Mouse (Mus musculus) liver, embryonic 16.5 days (tissue): ENCODE data around the gene Nbas. TPM values are rescaled to one million over a fixed set of nuclear protein-coding genes. Genes with fewer than 3 reads are reported as not detected.

Source experiments
- ATAC-seq: fragments of 200-750 bp; cut with Nextera tagmentation; 2 replicates; pipeline ENCODE4 v1.8.0; 2017; ENCODE audit warnings: low read depth, mild to moderate bottlenecking, moderate number of reproducible peaks, moderate library complexity
- H3K27ac ChIP-seq: fragments of 300-500 bp; sonication (generic); 2 replicates; pipeline ENCODE4 v1.5.1; 2014; ENCODE audit warnings: mild to moderate bottlenecking, low read length
- H3K27me3 ChIP-seq: fragments of 300-500 bp; sonication (generic); 2 replicates; pipeline ENCODE4 v1.6.1; 2014; ENCODE audit warnings: low read depth, low read length, mixed read lengths; ENCODE audit not compliant: control insufficient read depth, insufficient read depth
- H3K36me3 ChIP-seq: fragments of 300-500 bp; sonication (generic); 2 replicates; pipeline ENCODE4 v1.6.1; 2014; ENCODE audit warnings: mild to moderate bottlenecking; ENCODE audit not compliant: control insufficient read depth, insufficient read depth
- H3K4me1 ChIP-seq: fragments of 300-500 bp; sonication (generic); 2 replicates; pipeline ENCODE4 v1.6.1; 2014; ENCODE audit warnings: low read depth, low read length, mixed read lengths; ENCODE audit not compliant: control insufficient read depth
- H3K4me2 ChIP-seq: fragments of 300-500 bp; sonication (generic); 2 replicates; pipeline ENCODE4 v1.6.1; 2014; ENCODE audit warnings: low read depth, low read length, mixed read lengths
- H3K4me3 ChIP-seq: fragments of 300-500 bp; sonication (generic); 2 replicates; pipeline ENCODE4 v1.5.1; 2014; ENCODE audit warnings: low read depth, mild to moderate bottlenecking, low read length
- H3K9ac ChIP-seq: fragments of 300-500 bp; sonication (generic); 2 replicates; pipeline ENCODE4 v1.6.1; 2014; ENCODE audit warnings: low read depth, low read length
- H3K9me3 ChIP-seq: fragments of 300-500 bp; sonication (generic); replicated peaks from 2 replicates; pipeline ENCODE4 v1.6.1; 2016; ENCODE audit warnings: low read length; ENCODE audit not compliant: control insufficient read depth
- WGBS: fragments of 180-500 bp; shearing (Covaris S2); extraction: QIAGEN DNeasy Blood & Tissue Kit; methylation state at CpG from one replicate; pipeline ENCODE4 v1.1.7; 2014; ENCODE audit not compliant: insufficient replicate concordance; 5-methylcytosine and 5-hydroxymethylcytosine counted together
- polyA plus RNA-seq: library from polyadenylated mRNA; unstranded; fragments of >200 nt; fragmentation: Nextera tagmentation; extraction: Ambion mirVana; gene quantifications from 2 replicates; pipeline ENCODE4 v1.2.1, GENCODE M21; 2015

Gene Nbas
- polyA plus RNA-seq, 1 experiment from 2014 or later: 5.1 TPM

- no peak overlapping the region for H3K9ac ChIP-seq
- 70% methylated on average over 7 of the region's 7 CpGs for WGBS
- H3K9me3 ChIP-seq: no peaks in the 10 kb centered on the region
- no peaks in the 10 kb centered on the region for H3K36me3 ChIP-seq
- no peaks in the 10 kb centered on the region for H3K27me3 ChIP-seq
- no peak for ATAC-seq
- no peaks in the 10 kb centered on the region for H3K4me1 ChIP-seq
- no peak overlapping the region for H3K4me2 ChIP-seq
- H3K4me3 ChIP-seq: no peak overlapping the region
- no peak overlapping the region for H3K27ac ChIP-seq
These were observed 210.2 kb downstream of the Nbas start for GRCm38 (mm10) chr12:13479163-13479562.

- Histone ChIP-seq H3K4me1 (no peaks in the 10 kb centered on the region), H3K9ac (no peak overlapping the region), H3K4me3 (no peak overlapping the region), H3K4me2 (no peak overlapping the region), H3K9me3 (no peaks in the 10 kb centered on the region), H3K27ac (no peak overlapping the region), H3K27me3 (no peaks in the 10 kb centered on the region), H3K36me3 (no peaks in the 10 kb centered on the region)
- ATAC-seq: no peak
- 72% methylated on average over 3 of the region's 3 CpGs for WGBS
These were observed 217.3 kb downstream of the Nbas start for GRCm38 (mm10) chr12:13486278-13486677.

- Histone ChIP-seq H3K4me3 (no peak overlapping the region), H3K27me3 (no peaks in the 10 kb centered on the region), H3K27ac (no peak overlapping the region), H3K36me3 (no peaks in the 10 kb centered on the region), H3K4me2 (no peak overlapping the region), H3K4me1 (no peaks in the 10 kb centered on the region), H3K9ac (no peak overlapping the region), H3K9me3 (no peaks in the 10 kb centered on the region)
- ATAC-seq: no peak
- 75% methylated on average over 6 of the region's 6 CpGs for WGBS
These were observed 228.3 kb downstream of the Nbas start for GRCm38 (mm10) chr12:13497211-13497610.

- Histone ChIP-seq H3K4me2 (no peak overlapping the region), H3K27ac (no peak overlapping the region), H3K4me1 (no peaks in the 10 kb centered on the region), H3K27me3 (no peaks in the 10 kb centered on the region), H3K9ac (no peak overlapping the region), H3K9me3 (no peaks in the 10 kb centered on the region), H3K36me3 (no peaks in the 10 kb centered on the region), H3K4me3 (no peak overlapping the region)
- no peak for ATAC-seq
- WGBS: 77% methylated on average over 10 of the region's 10 CpGs
These were observed 230.4 kb downstream of the Nbas start for GRCm38 (mm10) chr12:13499237-13499889.

GRCm38 (mm10) chr12:13500191-13500590 lies 231.3 kb downstream of the Nbas start:
- 68% methylated on average over 3 of the region's 3 CpGs for WGBS
- Histone ChIP-seq H3K9ac (no peak overlapping the region), H3K4me1 (no peaks in the 10 kb centered on the region), H3K9me3 (no peaks in the 10 kb centered on the region), H3K4me2 (no peak overlapping the region), H3K27ac (no peak overlapping the region), H3K4me3 (no peak overlapping the region), H3K27me3 (no peaks in the 10 kb centered on the region), H3K36me3 (no peaks in the 10 kb centered on the region)
- no peak for ATAC-seq

GRCm38 (mm10) chr12:13504771-13505444 lies 236.0 kb downstream of the Nbas start:
- Histone ChIP-seq H3K27me3 (no peaks in the 10 kb centered on the region), H3K4me2 (no peak overlapping the region), H3K4me1 (no peaks in the 10 kb centered on the region), H3K9ac (no peak overlapping the region), H3K4me3 (no peak overlapping the region), H3K36me3 (no peaks in the 10 kb centered on the region), H3K27ac (no peak overlapping the region), H3K9me3 (no peaks in the 10 kb centered on the region)
- 69% methylated on average over 5 of the region's 5 CpGs for WGBS
- ATAC-seq: no peak

GRCm38 (mm10) chr12:13518082-13518481 lies 249.1 kb downstream of the Nbas start:
- no peaks in the 10 kb centered on the region for H3K27me3 ChIP-seq
- no peak overlapping the region for H3K4me3 ChIP-seq
- H3K4me2 ChIP-seq: no peak overlapping the region
- no peaks in the 10 kb centered on the region for H3K4me1 ChIP-seq
- H3K36me3 ChIP-seq: no peaks in the 10 kb centered on the region
- 11% methylated on average over 1 of the region's 1 CpGs for WGBS
- no peak overlapping the region for H3K9ac ChIP-seq
- ATAC-seq: no peak
- no peak overlapping the region for H3K27ac ChIP-seq
- no peaks in the 10 kb centered on the region for H3K9me3 ChIP-seq

- Histone ChIP-seq H3K9me3 (no peaks in the 10 kb centered on the region), H3K36me3 (no peaks in the 10 kb centered on the region)
These were observed 250.5 kb downstream of the Nbas start for GRCm38 (mm10) chr12:13519413-13519812.

GRCm38 (mm10) chr12:13532731-13533365 lies 263.9 kb downstream of the Nbas start:
- Histone ChIP-seq H3K27me3 (no peaks in the 10 kb centered on the region), H3K9me3 (no peaks in the 10 kb centered on the region), H3K27ac (no peak overlapping the region), H3K36me3 (no peaks in the 10 kb centered on the region), H3K4me1 (no peaks in the 10 kb centered on the region), H3K4me2 (no peak overlapping the region), H3K4me3 (no peak overlapping the region), H3K9ac (no peak overlapping the region)
- 69% methylated on average over 1 of the region's 1 CpGs for WGBS
- ATAC-seq: no peak

More at GRCm38 (mm10) chr12:13519413-13519812, 250.5 kb downstream of the Nbas start:
- Histone ChIP-seq H3K27ac (no peak overlapping the region), H3K4me2 (no peak overlapping the region), H3K4me1 (no peaks in the 10 kb centered on the region), H3K4me3 (no peak overlapping the region), H3K27me3 (no peaks in the 10 kb centered on the region), H3K9ac (no peak overlapping the region)
- ATAC-seq: no peak
- WGBS: 71% methylated on average over 6 of the region's 6 CpGs
